Mouse (Mus musculus) kidney, postnatal 4 days (tissue): ENCODE measurements around the gene Sox5.
A peak's percentile ranks its signal among the peaks of the same experiment; 100 is the strongest.

Experiments used
- DNase-seq, 2 experiments: peaks; one replicate each; pipeline ENCODE4 v3.0.0; 2021; ENCODE audit warnings: mixed read lengths in 2 of 2

Gene Sox5

DNA sequence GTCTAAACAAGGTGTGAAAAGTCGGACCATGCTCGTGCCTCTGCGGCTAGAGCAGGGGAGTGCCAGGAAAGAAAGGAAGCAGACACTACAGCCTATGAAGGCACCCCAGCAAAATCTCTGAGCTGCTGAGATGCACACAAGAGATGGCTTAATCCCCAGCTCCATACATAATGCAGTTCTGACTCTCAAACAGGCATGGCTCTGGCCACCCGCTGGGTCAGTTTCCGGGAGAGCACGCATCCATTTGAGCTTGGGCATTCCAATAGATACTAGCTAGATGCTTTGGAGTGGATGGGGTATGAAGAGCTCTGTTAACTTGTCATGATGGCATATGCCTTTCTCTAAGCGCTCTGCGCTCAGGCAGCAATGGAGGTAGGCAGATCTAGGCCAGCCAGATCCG is 132.9 kb downstream of the Sox5 start:
- no peak for DNase-seq

DNA sequence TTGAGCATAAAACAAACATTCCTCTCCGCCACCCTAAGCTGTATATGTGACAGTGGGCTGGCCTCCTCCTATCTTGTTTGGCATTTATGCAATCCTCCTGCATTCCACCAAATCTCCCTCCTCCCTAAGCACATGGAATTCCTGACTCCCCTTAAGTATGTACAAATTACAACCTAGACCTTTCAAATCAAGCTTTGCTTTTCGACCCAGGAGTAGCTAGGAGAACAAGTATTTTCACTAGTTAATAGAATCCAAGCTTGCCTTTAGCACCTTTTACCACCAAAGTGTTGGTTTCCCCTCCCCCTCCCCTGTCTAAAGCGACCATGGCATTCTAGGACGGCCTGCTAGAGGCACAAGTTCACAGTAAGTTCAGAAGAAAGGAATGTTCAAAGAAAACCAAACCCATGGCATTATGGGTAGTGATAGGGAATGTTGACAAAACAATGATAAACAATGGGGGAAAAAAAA is 133.6 kb downstream of the Sox5 start:
- DNase-seq, result peak; percentile 35 to 54

DNA sequence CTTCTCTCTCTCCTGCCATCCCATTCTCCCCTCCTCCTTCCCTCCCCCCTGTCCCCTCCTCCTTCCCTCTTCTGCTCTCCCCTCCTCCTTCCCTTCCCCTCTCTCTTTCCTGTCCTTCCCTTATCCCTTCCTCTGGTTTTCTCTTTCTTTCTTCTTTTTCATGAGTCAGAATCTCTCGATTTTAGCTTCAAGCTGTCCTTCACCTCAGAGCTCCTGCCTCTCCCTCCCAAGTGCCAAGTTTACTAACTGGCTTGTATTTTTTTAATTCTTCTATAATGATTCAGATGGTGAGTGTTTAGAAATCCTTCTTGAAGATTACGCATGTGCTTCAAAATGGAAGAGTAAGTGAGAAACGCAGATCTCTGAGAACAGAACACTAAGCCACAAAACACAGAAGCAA is 135.4 kb downstream of the Sox5 start:
- no peak for DNase-seq

DNA sequence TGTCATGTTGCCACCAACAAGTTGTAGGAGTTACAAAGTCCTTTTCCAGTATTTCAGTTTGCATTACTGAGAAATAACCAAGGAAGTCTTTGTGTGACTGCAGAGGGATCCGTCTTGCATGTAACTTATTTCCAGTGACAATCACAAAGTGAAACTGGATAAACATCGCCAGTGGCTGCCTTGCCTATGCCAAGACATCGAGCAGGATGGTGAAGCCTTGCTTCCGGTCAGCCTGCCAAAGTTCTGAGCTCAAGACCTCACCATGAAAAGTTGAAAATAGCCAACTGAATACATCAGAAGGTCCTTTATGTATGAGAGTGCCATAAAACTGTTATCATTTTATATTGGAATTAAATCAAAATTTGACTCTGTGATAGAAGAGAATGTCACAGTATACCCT is 136.0 kb downstream of the Sox5 start:
- DNase-seq, result no peak

DNA sequence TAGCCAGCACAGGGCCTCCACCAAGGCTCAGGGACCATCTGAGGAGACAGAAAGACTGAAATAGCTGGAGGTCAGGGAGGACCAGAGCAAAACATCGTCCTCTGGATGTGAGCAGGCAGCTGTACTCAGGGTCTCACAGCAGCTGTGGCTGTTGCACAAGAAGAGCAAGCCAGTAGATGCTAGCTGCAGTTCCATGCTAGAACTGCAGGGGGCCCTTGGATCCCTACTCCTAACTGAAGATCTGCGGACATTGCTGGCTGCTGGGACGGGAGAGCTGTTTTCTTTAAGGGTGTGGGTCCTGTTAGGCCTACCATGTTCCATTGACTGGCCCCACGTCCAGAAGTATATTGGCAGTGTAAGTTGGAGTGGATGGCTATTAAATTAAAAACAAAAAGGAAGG is 137.1 kb downstream of the Sox5 start:
- peak; percentile 69 to 80 for DNase-seq

DNA sequence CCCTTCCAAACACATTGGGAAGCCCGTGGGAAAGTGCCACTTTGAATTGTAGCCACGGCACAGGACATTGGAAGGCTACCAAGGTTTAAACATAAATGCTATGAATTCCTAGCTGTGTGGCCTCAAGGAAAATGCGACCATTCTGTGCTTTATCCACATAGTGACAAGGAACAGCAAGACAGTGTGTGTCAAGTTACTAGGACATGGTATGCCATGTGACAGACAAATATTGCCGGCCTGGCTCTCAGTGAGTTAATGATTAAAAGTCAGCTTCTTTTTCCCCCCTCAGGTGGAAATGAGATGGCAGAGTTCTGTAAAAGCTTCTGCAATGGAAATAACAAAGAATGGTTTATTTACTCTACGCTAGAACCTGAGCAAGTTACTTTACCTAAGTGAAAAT is 138.2 kb downstream of the Sox5 start:
- no peak for DNase-seq

DNA sequence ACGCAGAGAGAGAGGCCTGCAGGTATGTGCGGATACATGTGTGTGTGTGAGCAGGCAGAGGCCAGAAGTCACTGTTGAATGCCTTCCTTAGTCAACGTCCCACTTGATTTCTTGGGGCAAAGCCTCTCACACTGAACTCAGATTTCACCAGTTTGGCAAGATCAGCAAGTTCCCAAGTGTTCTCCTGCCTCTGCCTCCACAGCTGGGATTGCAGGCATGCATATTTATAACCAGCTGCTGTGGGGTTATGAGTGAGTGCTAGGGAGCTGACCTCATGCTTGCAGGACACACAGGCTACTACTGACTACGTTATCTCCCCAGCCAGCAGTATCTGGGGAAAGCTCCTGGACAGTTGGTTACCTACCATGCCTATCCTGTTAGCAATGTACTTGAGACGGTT is 139.9 kb downstream of the Sox5 start:
- DNase-seq, result no peak

DNA sequence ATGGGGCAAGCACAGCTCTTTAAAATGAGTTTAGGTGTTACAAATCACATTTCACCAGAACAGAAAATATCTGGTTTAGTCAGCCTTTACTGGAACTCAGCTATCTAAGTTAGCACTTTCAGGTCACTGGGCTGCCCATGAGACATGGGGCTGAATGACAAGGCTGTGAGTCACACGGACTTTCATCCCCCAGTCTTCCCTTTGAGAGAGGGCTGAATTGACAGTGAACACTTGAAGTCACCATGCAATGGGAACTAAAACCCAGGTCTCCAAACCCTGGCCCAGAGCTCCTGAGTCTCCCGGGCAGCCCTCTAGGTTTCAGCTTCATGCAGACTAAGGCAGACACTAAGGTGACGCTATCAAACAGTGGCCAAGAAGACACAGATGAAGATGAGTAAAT is 141.2 kb downstream of the Sox5 start:
- DNase-seq, result no peak

DNA sequence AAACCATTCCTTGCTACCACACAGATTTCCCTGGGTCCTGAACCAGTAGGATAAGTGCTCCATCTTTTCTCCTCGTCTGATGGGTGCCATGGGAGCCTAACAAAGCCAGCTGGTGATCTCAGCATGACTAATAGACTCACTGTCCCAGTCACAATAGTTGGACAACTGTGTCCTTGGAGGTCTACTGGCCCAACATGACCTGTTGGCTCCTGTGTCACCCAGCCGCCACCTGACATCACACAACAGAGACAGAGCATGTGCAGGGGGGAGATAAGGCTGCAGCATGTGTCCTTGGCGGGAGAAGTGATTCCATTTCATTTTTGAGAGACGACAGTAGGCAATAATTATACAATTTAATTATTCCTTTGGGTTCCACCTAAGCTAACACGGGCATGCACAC is 143.2 kb downstream of the Sox5 start:
- DNase-seq, result no peak

DNA sequence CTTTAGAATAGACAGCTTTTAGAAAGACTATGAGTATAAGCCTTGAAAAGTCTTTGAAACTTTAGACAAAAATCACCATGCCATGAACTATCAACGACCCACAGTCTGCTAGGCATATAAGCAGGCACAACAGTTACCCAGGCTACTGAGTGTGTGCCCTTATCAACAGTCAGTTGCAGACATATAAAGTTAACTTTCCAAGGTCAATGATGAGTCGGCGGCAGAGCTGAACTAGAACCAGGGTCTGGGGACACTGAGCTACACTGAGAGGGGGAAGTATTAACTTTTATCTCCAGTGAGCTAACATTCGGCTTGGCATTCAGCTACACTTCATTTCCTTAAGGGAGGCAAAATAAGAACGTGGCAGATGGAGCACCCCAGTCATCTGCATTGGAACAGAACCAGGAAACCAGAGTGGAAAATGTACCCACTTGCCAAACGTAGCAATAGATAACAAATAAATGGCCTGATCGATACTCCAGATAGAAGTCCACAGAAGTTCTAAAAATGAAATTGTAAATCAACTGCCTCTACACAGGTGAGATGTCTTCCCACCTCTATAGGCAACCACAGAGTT is 154.2 kb downstream of the Sox5 start:
- DNase-seq, result no peak

DNA sequence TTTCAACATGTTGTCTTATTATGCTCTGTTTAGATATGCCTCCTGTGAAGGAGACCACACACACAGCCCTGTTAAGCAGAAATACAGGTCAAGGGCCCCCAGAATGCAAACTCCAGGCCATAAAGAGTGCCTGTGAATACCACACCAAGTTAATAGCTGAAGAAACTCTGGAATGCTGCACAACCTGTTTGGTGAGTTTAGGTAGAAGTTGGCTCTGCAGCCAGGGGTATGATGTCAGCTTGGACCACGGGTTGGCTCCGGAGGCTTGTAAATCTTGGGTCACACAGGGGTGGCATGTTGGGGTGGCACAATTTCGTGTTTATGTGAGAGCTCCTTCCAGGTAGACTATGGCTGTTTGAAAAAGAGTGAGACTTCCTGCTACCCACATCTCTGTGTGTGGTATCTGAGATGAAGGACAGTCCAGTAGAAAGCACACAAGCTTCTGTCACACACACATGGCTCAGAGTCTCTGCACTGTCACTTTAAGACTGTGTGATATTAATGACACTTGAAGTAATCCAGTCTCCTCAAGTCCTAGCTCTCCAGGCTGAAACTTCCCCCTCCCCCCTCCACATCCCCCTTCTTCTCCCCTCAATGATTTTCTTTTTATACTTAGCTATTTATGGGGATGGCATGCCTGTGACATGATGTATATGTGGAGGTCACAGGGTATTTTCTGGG is 160.5 kb downstream of the Sox5 start:
- DNase-seq, result peak; percentile 54 to 70

DNA sequence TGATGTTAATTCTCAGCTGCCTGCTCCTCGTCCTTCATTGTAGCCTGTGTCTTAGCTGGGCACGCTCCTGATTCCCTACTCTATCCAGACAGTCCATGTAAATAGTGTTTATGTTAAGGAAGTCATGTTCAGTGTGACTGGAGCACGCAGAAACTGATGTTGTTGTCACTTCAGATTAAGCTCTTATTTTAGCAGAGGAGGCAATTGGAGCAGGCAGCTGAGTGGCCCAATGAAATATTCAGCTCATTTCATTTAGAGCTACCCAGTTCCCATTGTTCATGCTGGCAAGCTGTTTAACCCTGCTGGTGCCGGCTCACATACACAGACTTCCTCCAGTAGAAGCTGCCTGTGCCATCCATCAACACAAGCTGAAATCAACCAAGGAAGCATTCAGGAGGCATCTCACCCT is 170.4 kb downstream of the Sox5 start:
- DNase-seq, result no peak

DNA sequence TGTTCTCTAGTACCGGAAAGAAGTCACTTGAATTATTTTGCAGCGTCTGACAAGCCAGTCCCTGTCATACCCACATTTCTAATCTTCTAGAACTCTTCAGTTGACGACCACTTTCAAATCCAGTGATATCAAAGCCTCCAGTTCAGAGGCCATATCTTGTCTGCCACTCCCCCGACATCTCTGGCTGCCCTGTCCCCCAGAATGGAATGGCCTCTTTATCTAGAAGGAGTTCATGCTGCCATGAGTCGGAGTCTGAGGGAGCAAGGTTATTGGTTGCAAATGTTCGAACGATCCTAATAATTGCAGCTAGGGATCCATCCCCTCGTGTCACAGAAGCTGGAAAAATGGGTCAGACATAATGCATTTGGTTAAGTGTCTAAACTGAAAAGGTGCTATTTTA is 170.9 kb downstream of the Sox5 start:
- DNase-seq, result no peak

DNA sequence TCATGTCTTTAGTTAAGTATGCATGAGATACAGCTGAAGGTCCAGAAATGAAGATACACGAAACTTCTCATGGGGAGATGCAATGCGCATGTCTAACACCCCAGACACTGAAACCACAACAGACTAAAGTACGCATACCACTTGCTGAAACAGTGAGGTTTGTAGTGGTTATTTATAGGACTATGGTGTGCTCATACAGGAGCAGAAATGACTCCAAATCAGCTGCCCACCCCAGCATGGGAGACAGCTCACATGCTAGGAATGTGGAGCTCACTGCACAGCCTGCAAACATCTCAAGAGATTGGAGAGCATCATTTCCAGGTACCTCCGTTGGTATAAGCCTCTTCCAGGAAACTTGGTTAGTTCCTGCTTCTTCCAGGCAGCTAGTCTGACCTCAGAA is 178.9 kb downstream of the Sox5 start:
- no peak for DNase-seq

DNA sequence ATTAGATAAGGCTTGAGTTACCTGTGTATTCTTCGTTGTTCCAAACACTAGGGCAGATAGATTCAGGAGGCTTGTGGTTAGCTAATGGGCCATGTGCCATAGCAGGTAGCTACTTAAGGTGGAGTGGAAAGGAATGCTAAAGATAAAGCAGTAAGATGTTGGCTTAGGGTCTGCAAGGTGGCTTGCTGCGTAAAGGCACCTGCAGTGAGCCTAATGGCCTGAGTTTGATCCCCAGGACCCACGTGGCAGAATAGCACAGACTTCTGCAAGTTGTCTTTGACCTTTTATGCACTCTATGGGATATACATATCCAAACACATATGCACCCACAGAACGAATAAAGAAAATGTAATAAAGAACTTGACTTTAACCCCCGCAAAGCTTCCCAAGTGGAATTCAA is 181.4 kb downstream of the Sox5 start:
- no peak for DNase-seq

DNA sequence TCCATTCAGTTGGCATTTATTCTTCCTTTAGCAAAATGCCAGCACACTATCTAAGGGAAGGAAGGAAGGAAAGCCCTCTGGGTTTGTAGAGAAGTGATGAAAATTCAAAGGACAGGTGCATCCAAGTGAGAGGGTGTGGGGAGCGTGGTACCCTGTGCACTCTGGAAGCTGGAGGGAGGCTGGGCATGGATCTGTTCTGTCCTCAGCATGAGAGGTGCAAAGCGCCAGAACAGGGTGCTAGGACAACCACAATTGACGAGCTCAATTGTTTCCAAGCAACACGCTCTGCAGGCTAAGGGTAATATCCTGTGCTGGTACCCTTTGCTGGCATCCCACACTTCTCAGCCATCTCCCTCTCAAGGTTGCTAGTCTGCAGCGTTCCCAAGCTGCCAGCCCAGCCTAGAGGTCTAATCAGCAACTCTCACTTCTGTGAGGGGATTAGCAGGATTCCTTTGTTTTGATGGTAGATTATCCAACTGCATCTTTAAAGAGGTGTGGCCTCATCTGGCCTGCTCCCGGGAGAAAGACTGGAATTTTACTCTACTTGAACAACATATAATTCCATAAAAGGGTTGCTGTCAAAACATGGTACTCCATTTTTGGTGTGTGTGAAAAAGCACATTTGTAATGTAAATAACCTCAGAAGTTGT is 183.3 kb downstream of the Sox5 start:
- DNase-seq, result peak in 1 of 2 experiments; percentile 19

DNA sequence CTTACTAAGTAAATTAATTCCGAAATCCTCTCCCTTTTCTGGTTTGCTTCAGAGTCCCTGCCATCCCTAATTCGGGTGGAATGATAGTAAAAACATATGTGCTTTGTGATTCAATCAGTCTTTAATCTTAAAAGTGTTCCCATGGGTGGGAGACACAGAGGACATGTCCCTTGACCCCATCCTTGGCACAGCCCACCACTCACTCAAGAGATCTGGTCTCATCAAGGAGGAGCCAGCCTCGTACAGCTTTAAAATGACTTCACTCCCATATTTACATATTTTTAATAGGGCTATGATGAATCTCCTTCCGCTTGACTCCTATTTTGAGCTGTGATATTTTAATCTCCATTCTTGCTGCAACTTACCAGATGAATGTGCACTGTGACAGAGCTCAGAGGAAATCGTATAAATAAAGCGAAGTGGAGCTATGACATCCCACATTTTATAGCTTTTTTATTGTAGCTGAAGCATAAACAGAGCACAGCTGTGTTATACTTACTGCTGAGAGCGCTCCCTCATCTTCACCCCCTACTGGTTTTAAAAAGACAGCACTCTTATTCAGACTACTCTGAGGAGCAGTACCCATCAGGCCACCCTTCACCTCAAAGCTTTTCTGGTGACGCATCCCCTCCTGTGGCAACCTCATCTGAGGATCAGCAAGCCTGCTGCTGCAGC is 185.1 kb downstream of the Sox5 start:
- peak; percentile 49 to 61 for DNase-seq

DNA sequence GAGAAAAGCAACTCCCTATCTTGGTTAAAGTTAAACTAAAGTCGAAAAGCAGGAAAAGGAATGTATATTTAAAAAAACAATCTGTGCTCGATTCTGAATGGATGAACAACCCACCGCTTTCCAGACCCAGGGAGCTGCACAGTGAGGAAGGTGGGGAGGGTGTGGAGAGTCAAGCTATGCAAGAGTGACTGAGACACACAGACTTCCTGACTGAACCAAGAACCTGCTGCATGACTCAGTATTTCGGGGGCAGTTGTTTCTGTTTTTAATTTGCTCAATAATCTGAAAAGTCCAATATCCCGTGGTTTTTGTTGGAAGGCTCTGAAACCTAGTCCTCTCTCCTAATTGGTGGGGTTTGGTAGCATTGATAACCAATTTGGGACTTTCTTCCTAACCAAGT is 196.9 kb downstream of the Sox5 start:
- DNase-seq, result peak in 1 of 2 experiments; percentile 15

DNA sequence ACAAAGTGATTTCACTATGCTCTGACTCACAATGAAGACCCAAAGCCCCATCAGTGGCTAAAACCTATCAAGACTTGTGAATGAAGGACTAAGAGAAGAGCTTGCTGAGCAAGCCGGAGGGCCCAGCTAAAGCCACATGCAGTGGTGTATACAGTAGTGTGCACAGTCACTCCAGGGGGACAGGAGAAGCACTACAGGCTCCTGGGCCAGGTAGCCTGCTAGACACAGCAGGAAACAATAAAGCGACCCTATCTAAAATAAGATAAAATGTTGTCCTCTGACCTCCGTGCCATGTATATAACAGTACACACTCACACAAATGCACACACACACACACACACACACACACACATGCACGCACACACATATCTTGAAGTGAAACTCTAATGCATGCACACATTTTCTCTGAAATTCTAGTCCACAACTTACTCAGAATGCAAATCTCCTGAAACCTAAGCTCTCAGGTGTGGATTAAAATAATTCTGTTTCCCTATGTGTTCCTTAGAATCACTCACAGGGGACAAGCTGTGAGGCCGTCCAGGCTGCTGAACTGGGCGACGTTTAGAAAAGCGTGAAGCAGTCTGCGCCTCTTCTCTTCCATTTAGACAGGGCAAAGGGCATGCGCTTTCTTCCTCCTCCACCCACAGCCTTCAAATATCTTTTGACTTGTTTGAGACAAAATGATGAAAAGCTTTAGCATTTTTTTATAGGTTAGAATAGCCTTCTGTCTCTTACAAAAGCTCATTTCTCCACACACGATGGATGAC is 197.5 kb downstream of the Sox5 start:
- DNase-seq, result no peak

DNA sequence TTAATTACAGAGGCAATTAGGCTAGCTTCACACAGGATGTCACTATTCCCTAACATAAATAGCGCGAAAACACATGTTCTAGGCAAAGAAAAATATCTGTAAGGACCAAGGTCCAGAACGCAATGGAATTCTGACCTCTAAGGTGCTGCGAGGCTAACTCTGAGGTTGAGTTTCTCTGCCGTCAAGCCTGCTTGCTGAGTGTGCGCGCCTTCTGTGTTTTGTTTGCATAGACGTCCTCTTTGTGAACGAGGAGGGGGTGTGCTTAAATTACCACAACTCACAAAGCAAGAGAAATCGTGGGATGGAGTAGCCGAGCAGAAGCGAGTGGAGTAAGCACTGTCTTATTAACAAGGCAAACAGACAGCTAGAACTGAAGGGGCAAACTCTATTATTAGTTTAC is 202.5 kb downstream of the Sox5 start:
- no peak for DNase-seq

DNA sequence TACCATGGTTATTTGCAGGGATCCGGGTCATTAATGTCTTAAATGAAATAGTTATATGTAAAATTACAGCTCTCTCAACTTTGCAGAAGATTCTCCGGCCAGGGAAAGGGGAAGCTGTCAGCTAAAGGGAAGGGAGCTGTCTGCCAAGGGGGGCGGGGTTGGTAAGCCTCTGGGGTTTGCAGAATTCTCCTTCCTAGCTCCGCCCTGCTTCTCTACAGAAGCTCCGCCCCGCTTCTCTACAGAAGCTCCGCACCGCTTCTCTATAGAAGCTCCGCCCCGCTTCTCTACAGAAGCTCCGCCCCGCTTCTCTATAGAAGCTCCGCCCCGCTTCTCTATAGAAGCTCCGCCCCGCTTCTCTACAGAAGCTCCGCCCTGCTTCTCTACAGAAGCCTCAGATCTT is 210.9 kb downstream of the Sox5 start:
- DNase-seq, result peak; percentile 8 to 19

DNA sequence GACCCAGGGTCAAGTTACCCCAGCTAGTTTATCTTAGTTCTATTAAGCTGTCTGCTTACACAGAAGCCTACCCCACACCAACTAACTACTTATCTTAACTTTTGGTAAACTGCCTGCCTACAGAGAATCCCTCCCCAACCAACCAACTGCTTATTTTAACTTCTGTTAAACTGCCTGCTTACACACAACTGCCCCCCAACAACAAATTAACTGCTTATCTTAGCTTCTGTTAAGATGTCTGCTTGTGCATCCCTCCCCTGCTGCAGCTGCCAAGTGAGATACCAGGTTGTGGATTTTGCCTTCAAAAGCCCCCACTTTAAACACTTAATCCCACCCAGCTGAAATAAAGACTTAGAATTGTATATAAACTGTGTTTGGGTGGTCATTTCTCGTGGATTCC is 215.9 kb downstream of the Sox5 start:
- DNase-seq, result no peak

DNA sequence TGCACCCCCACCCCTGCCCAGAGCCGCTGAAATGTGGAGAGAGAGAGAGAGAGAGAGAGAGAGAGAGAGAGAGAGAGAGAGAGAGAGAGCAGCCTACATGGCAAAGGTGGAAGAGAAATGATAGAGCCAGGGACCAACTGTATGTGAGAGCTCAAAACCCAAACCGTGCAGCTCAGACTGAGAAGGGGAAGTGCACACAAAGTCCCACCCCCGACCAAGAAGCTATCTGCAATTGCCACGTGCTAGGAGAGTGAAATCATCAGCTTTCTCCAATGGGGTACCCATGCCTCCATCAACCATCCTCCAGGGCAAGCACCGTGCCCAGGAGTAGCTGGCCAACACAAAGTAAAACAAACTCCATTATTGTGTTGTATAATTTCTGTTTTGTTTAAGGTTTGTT is 220.1 kb downstream of the Sox5 start:
- DNase-seq, result no peak
